Mouse (Mus musculus) G1E (cell line): Measurements from ENCODE around the gene Arid5b.

Experiments used
- CTCF ChIP-seq: IDR thresholded peaks from 2 replicates; pipeline ENCODE4 v1.5.1; 2012; ENCODE audit warnings: low read depth, low read length, inconsistent platforms, mixed read lengths
- GATA1 ChIP-seq: IDR thresholded peaks from 2 replicates; pipeline ENCODE4 v1.6.1; 2012; ENCODE audit warnings: borderline replicate concordance, low read length, inconsistent platforms, mixed read lengths

DNA sequence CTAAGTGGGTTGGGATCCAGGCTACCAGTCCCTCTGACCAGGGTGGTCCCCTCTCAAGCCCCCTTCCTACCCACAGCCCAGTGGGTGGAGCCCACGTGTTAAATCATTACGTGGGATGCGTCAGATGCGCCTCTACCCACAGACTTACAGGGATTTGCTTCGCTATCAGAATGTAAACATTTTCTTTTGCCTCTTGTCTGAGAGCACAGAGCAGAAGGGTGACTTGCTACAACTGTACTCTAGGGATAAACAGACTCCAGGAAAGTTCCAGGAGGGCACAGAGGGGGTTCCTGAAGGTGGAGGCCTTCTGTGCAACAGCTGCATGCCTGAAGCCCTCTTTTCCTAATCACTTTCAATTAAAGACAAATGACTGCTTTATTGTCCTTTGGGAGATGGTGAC, 98.8 kb downstream of the Arid5b start:
- TF ChIP-seq CTCF (no peak), GATA1 (no peak)
